In genomic region chr2:32158616-32159239, GRCm38 (mm10) we compare ENCODE assay signal across 11 mouse cellular contexts. TPM values are rescaled to one million over a fixed set of nuclear protein-coding genes. Genes with fewer than 3 reads are reported as not detected.
DNase-seq lines count a peak whose midpoint lies in the region; ATAC-seq and TF ChIP-seq lines count a peak whose summit lies in the region.
"Had no signal": no experiment of that assay in that cellular context is flagged by ENCODE, and none has a peak within 500 bp of the region (broad histone marks: within the 10 kb centered on the region; RNA-seq: fewer than 3 reads in every experiment).

No protein-coding gene starts in this region.

- H3K4me2 ChIP-seq in heart, embryonic 12.5 days: no peak overlapping the region
- H3K4me2 ChIP-seq in liver, embryonic 13.5 days: no peak overlapping the region

- H3K4me3 ChIP-seq in heart, embryonic 10.5 days: no peak overlapping the region
- no peak overlapping the region for H3K4me3 ChIP-seq in heart, embryonic 12.5 days
- no peak overlapping the region for H3K4me3 ChIP-seq in liver, adult 2 months (ENCODE audit: insufficient read depth, low read depth, low read length)
- no peak overlapping the region for H3K4me3 ChIP-seq in liver, embryonic 13.5 days (replicated peaks)

- ATAC-seq in heart, embryonic 12.5 days (ENCODE audit: insufficient number of reproducible peaks, low FRiP score): no peak
- ATAC-seq in liver, embryonic 13.5 days (ENCODE audit: low read depth): peak; percentile 43

- H3K4me1 ChIP-seq in heart, embryonic 10.5 days: peaks cover 83% of the 10 kb centered on the region
- H3K4me1 ChIP-seq in heart, embryonic 12.5 days (replicated peaks): peaks cover 85% of the 10 kb centered on the region
- H3K4me1 ChIP-seq in liver, adult 2 months (ENCODE audit: control insufficient read depth, insufficient read depth, low read length): peaks cover 40% of the 10 kb centered on the region
- H3K4me1 ChIP-seq in liver, embryonic 13.5 days (replicated peaks): peaks cover 90% of the 10 kb centered on the region

- no peak for DNase-seq in heart, embryonic 10.5 days (ENCODE audit: low spot score)
- peak; percentile 69 for DNase-seq in liver, adult 2 months (ENCODE audit: extremely low read depth, low read depth, low spot score)
- DNase-seq in liver (no peak), ES-CJ7 (ENCODE audit: low read depth, low spot score) (peak; percentile 53), MN1 (ENCODE audit: low spot score) (no peak)
- DNase-seq in liver, embryonic 13.5 days: no peak
- DNase-seq in right cerebral cortex, postnatal 36 days (ENCODE audit: low spot score in 2 of 2): no peak
- DNase-seq: layer of hippocampus, adult 9-11 months; right cerebral cortex, postnatal 4 days; thymus, adult 2 months had no signal

- WGBS in heart, embryonic 10.5 days: 78% methylated on average over 12 of the region's 12 CpGs
- WGBS in heart, embryonic 12.5 days: 72% methylated on average over 12 of the region's 12 CpGs
- WGBS in liver, adult 2 months: 35% methylated on average over 12 of the region's 12 CpGs
- 74% methylated on average over 12 of the region's 12 CpGs for WGBS in liver, embryonic 13.5 days (ENCODE audit: insufficient replicate concordance)

- H3K79me2 ChIP-seq in liver, adult 2 months (ENCODE audit: control insufficient read depth, insufficient read depth, low read length): peaks cover 78% of the 10 kb centered on the region

- no peaks in the 10 kb centered on the region for H3K9me3 ChIP-seq in heart, embryonic 10.5 days
- H3K9me3 ChIP-seq in heart, embryonic 12.5 days (replicated peaks): no peaks in the 10 kb centered on the region
- no peaks in the 10 kb centered on the region for H3K9me3 ChIP-seq in liver, embryonic 13.5 days (replicated peaks)

- peak; percentile 71 for TF ChIP-seq CTCF in liver, adult 2 months (IDR thresholded peaks at IDR 0.05; ENCODE audit: low read depth, low read length)

- peaks cover 15% of the 10 kb centered on the region for H3K36me3 ChIP-seq in heart, embryonic 10.5 days
- H3K36me3 ChIP-seq in heart, embryonic 12.5 days: 0 out of 2 replicates have a peak, but pooled peaks cover 13% of the 10 kb centered on the region
- no peaks in the 10 kb centered on the region for H3K36me3 ChIP-seq in liver, adult 2 months (ENCODE audit: control insufficient read depth, insufficient read depth, low read length)
- peaks cover 15% of the 10 kb centered on the region; the same call in 1 of the 2 replicates for H3K36me3 ChIP-seq in liver, embryonic 13.5 days

- no peaks in the 10 kb centered on the region for H3K27me3 ChIP-seq in heart, embryonic 10.5 days (ENCODE audit: insufficient read depth, poor library complexity, severe bottlenecking)
- no peaks in the 10 kb centered on the region for H3K27me3 ChIP-seq in heart, embryonic 12.5 days (replicated peaks)
- no peaks in the 10 kb centered on the region for H3K27me3 ChIP-seq in liver, adult 2 months (ENCODE audit: control insufficient read depth, insufficient read depth, low read length)
- no peaks in the 10 kb centered on the region for H3K27me3 ChIP-seq in liver, embryonic 13.5 days

- H3K9ac ChIP-seq in heart, embryonic 12.5 days: no peak overlapping the region
- H3K9ac ChIP-seq in liver, adult 2 months (ENCODE audit: low read depth, low read length): no peak overlapping the region
- H3K9ac ChIP-seq in liver, embryonic 13.5 days: no peak overlapping the region

- no peak for TF ChIP-seq POLR2A in liver, adult 2 months (IDR thresholded peaks at IDR 0.05; ENCODE audit: extremely low read depth, insufficient read depth, low read length)

- 0 out of 2 replicates have a peak overlapping the region, but pooled peaks have one; percentile 18 for H3K27ac ChIP-seq in heart, embryonic 10.5 days
- H3K27ac ChIP-seq in heart, embryonic 12.5 days (ENCODE audit: poor library complexity, severe bottlenecking): no peak overlapping the region; the same call in 1 of the 2 replicates
- no peak overlapping the region for H3K27ac ChIP-seq in liver, adult 2 months (replicated peaks; ENCODE audit: insufficient read depth, low read depth, low read length)
- peak overlapping the region; percentile 6; the same call in 1 of the 2 replicates for H3K27ac ChIP-seq in liver, embryonic 13.5 days

RNA-seq across cellular contexts. Expression of gene Prrc2b, which starts 7.8 kb away (rescaled TPM):
- polyA plus RNA-seq in heart, embryonic 10.5 days (2016; fragmentation: Nextera tagmentation; extraction: Ambion mirVana): 44.1 and 54.6 TPM in 2 replicates
- 54.7 and 66.5 TPM in 2 replicates for polyA plus RNA-seq in heart, embryonic 12.5 days (2016; fragmentation: Nextera tagmentation; extraction: Ambion mirVana)
- total RNA-seq in liver, adult 2 months (2014; rRNA removed): 5.5 and 12.5 TPM in 2 replicates
- 12.1 and 14.7 TPM in 2 replicates for polyA plus RNA-seq in liver, adult 2 months (2012; rRNA removed)
- 6.8 and 7.7 TPM in 2 replicates for polyA plus RNA-seq in liver, embryonic 13.5 days (2015; fragmentation: Nextera tagmentation; extraction: Ambion mirVana)

Comparison
In these comparisons a context has a peak if more than half of its experiments do, and no peak if none do; other contexts are left out.
1. DNase-seq: peak in liver, adult 2 months (single experiment) and ES-CJ7 (single experiment); none in heart, embryonic 10.5 days (single experiment), liver (single experiment), liver, embryonic 13.5 days (single experiment), right cerebral cortex, postnatal 36 days (0 of 2) and MN1 (single experiment).
2. H3K27ac ChIP-seq: peak in heart, embryonic 10.5 days (single experiment) and liver, embryonic 13.5 days (single experiment); none in heart, embryonic 12.5 days (single experiment) and liver, adult 2 months (single experiment).